Mouse (Mus musculus): Measurements from ENCODE around the gene Myog. TPM values are rescaled to one million over a fixed set of nuclear protein-coding genes. Genes with fewer than 3 reads are reported as not detected.

Myog gene
- polyA plus RNA-seq, 1 experiment = 0.43 TPM

DNA sequence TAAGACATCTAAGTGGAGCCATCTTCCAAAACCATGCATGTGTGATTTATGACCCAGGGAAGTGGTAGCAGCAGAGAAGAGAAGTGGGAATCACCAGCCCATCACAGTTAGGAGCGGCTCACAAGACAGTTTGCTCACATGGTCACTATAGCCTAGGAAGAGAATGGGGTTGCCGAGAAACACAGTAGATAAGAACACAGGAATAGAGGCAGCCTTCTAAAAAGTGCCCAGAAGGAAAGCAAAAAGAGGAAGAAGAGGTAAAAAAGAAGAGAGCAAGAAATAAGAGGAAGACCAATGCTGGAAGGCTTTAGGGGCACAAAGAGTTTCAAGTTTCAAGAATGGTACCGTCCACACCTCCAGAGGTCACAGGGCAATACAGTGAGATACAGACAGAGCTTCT, 7.4 kb upstream of the Myog start:
- no peak overlapping the region for H3K27ac ChIP-seq (ENCODE audit: control insufficient read depth, insufficient read depth, low read length)

DNA sequence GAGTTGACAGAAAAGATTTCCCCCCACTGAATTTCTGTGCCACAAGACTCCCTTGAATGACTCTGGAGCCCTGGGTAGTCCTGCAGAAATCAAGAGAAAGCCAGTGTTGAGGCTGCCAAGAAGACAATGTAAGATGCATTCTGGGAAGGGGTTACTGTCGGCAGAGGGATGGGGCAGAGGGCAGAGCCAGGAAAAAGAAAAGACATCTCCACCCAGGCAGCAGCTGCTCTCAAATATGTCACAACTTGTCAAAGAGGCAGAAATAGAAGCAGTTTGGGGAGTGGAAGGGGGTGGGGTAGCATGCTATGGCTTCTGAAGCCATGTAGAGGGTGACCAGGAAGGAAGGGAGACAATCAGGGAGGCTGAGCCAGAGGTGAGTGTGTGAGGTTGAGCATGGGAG, 6.7 kb upstream of the Myog start:
- Histone ChIP-seq H3K4me1 (replicated peaks; ENCODE audit: control insufficient read depth, insufficient read depth, low read length) (no peaks in the 10 kb centered on the region), H3K36me3 (ENCODE audit: control insufficient read depth, insufficient read depth, low read length) (no peaks in the 10 kb centered on the region), H3K4me3 (ENCODE audit: control insufficient read depth, insufficient read depth, low read length) (no peak overlapping the region), H3K27me3 (ENCODE audit: control insufficient read depth, insufficient read depth, low read length) (no peaks in the 10 kb centered on the region), H3K27ac (ENCODE audit: control insufficient read depth, insufficient read depth, low read length) (no peak overlapping the region)
- TF ChIP-seq POLR2A (IDR thresholded peaks at IDR 0.05; ENCODE audit: control insufficient read depth, extremely low read depth, insufficient read depth, low read length, poor library complexity) (no peak), CTCF (IDR thresholded peaks at IDR 0.05; ENCODE audit: borderline replicate concordance, control insufficient read depth, extremely low read depth, insufficient read depth, low read length, poor library complexity) (no peak)
- WGBS = 56% methylated on average over 1 of the region's 1 CpGs
- no peak for DNase-seq

More for the DNA sequence above, 7.4 kb upstream of the Myog start:
- WGBS = 48% methylated on average over 3 of the region's 3 CpGs
- TF ChIP-seq POLR2A (IDR thresholded peaks at IDR 0.05; ENCODE audit: control insufficient read depth, extremely low read depth, insufficient read depth, low read length, poor library complexity) (no peak), CTCF (IDR thresholded peaks at IDR 0.05; ENCODE audit: borderline replicate concordance, control insufficient read depth, extremely low read depth, insufficient read depth, low read length, poor library complexity) (no peak)
- Histone ChIP-seq H3K4me3 (ENCODE audit: control insufficient read depth, insufficient read depth, low read length) (no peak overlapping the region), H3K36me3 (ENCODE audit: control insufficient read depth, insufficient read depth, low read length) (no peaks in the 10 kb centered on the region), H3K27me3 (ENCODE audit: control insufficient read depth, insufficient read depth, low read length) (no peaks in the 10 kb centered on the region), H3K4me1 (replicated peaks; ENCODE audit: control insufficient read depth, insufficient read depth, low read length) (no peaks in the 10 kb centered on the region)
- DNase-seq = no peak

DNA sequence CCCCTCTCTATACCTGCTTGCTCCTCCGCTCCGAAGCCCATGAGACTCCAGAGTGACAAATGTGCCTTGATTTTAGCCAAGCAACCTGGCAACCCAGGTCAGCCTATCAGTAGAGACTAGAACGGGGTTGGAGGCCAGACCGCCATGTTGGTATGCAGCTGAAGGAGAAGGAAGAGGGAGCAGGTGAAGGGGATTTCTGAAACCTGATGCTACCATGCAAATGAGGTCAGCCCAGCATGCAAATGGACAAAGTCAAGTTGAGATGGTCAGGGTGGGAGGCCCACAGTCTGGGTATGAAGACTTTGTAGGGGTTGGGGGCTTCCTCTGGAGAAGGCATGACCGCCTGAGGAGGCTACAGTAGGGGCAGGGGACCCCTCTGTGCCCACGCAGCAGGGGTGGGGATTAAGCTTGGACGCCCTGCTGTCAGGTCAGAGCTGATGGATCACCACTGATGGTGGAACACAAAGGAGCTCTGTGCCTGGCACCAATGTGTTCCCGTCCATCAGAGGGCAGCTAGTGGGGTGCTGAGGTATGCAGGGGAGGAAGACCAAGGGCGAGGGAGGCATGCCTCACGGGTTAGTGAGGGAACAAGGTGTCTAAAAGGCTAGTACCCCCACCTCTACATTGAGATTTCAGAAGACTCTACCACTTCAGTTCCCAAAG, 4.2 kb upstream of the Myog start:
- no peaks in the 10 kb centered on the region for H3K4me1 ChIP-seq (replicated peaks; ENCODE audit: control insufficient read depth, insufficient read depth, low read length)
- 96% methylated on average over 10 of the region's 10 CpGs for WGBS
- no peak overlapping the region for H3K27ac ChIP-seq (ENCODE audit: control insufficient read depth, insufficient read depth, low read length)
- no peak for DNase-seq
- TF ChIP-seq CTCF (IDR thresholded peaks at IDR 0.05; ENCODE audit: borderline replicate concordance, control insufficient read depth, extremely low read depth, insufficient read depth, low read length, poor library complexity) (no peak), POLR2A (IDR thresholded peaks at IDR 0.05; ENCODE audit: control insufficient read depth, extremely low read depth, insufficient read depth, low read length, poor library complexity) (no peak)
- H3K27me3 ChIP-seq (ENCODE audit: control insufficient read depth, insufficient read depth, low read length) = no peaks in the 10 kb centered on the region
- H3K4me3 ChIP-seq (ENCODE audit: control insufficient read depth, insufficient read depth, low read length) = no peak overlapping the region
- H3K36me3 ChIP-seq (ENCODE audit: control insufficient read depth, insufficient read depth, low read length) = no peaks in the 10 kb centered on the region

DNA sequence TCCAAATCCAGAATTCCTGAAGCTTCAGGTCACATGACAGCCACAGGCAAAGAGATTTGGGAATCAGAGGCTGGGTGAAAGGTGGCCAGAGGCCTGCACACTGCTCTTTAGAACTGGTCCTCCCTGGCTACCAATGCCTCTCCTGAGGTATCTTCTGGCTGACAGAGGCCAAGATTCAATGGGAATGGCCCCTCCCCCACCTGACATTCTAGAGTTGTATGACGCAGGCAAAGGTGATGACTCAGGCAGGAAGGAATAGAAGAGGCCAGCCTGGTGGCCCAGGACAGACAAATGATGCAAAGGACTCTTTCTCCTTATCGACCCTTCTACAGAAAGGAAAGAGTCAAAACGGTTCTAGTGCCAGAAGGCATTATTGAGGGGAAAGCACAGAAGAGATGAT, 1.6 kb upstream of the Myog start:
- no peak for DNase-seq
- no peaks in the 10 kb centered on the region for H3K27me3 ChIP-seq (ENCODE audit: control insufficient read depth, insufficient read depth, low read length)
- no peak for TF ChIP-seq POLR2A (IDR thresholded peaks at IDR 0.05; ENCODE audit: control insufficient read depth, extremely low read depth, insufficient read depth, low read length, poor library complexity)
- TF ChIP-seq CTCF (IDR thresholded peaks at IDR 0.05; ENCODE audit: borderline replicate concordance, control insufficient read depth, extremely low read depth, insufficient read depth, low read length, poor library complexity) = no peak
- WGBS = 81% methylated on average over 3 of the region's 3 CpGs
- H3K4me1 ChIP-seq (replicated peaks; ENCODE audit: control insufficient read depth, insufficient read depth, low read length) = no peaks in the 10 kb centered on the region
- no peak overlapping the region for H3K27ac ChIP-seq (ENCODE audit: control insufficient read depth, insufficient read depth, low read length)
- H3K4me3 ChIP-seq (ENCODE audit: control insufficient read depth, insufficient read depth, low read length) = no peak overlapping the region
- no peaks in the 10 kb centered on the region for H3K36me3 ChIP-seq (ENCODE audit: control insufficient read depth, insufficient read depth, low read length)

DNA sequence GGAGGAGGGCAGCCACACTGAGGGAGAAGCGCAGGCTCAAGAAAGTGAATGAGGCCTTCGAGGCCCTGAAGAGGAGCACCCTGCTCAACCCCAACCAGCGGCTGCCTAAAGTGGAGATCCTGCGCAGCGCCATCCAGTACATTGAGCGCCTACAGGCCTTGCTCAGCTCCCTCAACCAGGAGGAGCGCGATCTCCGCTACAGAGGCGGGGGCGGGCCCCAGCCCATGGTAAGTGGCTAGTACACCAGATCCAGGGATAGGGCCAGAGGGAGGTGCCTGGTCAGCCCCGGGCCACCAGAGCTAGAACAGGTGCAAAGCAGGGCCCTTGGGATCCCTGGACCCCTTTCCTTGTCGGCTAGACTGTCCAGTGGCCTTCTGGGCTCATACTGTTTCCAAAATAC, 511 bp downstream of the Myog start:
- H3K4me3 ChIP-seq (ENCODE audit: control insufficient read depth, insufficient read depth, low read length) = no peak overlapping the region
- no peak for DNase-seq
- H3K36me3 ChIP-seq (ENCODE audit: control insufficient read depth, insufficient read depth, low read length) = no peaks in the 10 kb centered on the region
- TF ChIP-seq POLR2A (IDR thresholded peaks at IDR 0.05; ENCODE audit: control insufficient read depth, extremely low read depth, insufficient read depth, low read length, poor library complexity) (no peak), CTCF (IDR thresholded peaks at IDR 0.05; ENCODE audit: borderline replicate concordance, control insufficient read depth, extremely low read depth, insufficient read depth, low read length, poor library complexity) (no peak)
- H3K4me1 ChIP-seq (replicated peaks; ENCODE audit: control insufficient read depth, insufficient read depth, low read length) = no peaks in the 10 kb centered on the region
- no peaks in the 10 kb centered on the region for H3K27me3 ChIP-seq (ENCODE audit: control insufficient read depth, insufficient read depth, low read length)
- 90% methylated on average over 13 of the region's 13 CpGs for WGBS
- H3K27ac ChIP-seq (ENCODE audit: control insufficient read depth, insufficient read depth, low read length) = no peak overlapping the region

DNA sequence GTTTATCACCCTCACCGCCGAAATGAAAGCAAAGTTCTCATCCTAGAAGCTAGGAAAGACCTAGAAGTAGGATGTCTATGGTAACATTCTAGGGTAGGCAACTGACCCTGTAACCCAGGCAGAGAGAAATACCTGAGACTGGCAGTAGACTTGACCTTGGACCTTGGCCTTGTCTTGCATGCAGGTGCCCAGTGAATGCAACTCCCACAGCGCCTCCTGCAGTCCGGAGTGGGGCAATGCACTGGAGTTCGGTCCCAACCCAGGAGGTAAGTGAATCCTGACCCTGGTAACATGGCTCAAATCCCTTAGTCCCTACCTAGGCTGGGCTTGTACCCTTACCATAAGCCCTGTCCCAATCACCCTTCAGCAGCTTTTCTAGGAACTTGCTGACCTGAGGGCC, 1.1 kb downstream of the Myog start:
- DNase-seq = no peak
- H3K4me1 ChIP-seq (replicated peaks; ENCODE audit: control insufficient read depth, insufficient read depth, low read length) = no peaks in the 10 kb centered on the region
- no peak overlapping the region for H3K4me3 ChIP-seq (ENCODE audit: control insufficient read depth, insufficient read depth, low read length)
- no peak overlapping the region for H3K27ac ChIP-seq (ENCODE audit: control insufficient read depth, insufficient read depth, low read length)
- no peaks in the 10 kb centered on the region for H3K27me3 ChIP-seq (ENCODE audit: control insufficient read depth, insufficient read depth, low read length)
- no peaks in the 10 kb centered on the region for H3K36me3 ChIP-seq (ENCODE audit: control insufficient read depth, insufficient read depth, low read length)
- WGBS = 89% methylated on average over 5 of the region's 5 CpGs
- TF ChIP-seq CTCF (IDR thresholded peaks at IDR 0.05; ENCODE audit: borderline replicate concordance, control insufficient read depth, extremely low read depth, insufficient read depth, low read length, poor library complexity) (no peak), POLR2A (IDR thresholded peaks at IDR 0.05; ENCODE audit: control insufficient read depth, extremely low read depth, insufficient read depth, low read length, poor library complexity) (no peak)

DNA sequence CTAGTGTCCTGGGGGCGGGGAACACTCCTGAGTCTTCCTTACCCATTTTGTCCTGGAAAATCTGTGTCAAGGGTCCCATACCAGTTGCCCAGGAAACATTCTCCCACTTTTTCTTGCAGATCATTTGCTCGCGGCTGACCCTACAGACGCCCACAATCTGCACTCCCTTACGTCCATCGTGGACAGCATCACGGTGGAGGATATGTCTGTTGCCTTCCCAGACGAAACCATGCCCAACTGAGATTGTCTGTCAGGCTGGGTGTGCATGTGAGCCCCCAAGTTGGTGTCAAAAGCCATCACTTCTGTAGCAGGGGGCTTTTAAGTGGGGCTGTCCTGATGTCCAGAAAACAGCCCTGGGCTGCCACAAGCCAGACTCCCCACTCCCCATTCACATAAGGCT, 1.8 kb downstream of the Myog start:
- 91% methylated on average over 8 of the region's 8 CpGs for WGBS
- DNase-seq = no peak
- TF ChIP-seq CTCF (IDR thresholded peaks at IDR 0.05; ENCODE audit: borderline replicate concordance, control insufficient read depth, extremely low read depth, insufficient read depth, low read length, poor library complexity) = no peak
- Histone ChIP-seq H3K4me3 (ENCODE audit: control insufficient read depth, insufficient read depth, low read length) (no peak overlapping the region), H3K27ac (ENCODE audit: control insufficient read depth, insufficient read depth, low read length) (no peak overlapping the region), H3K4me1 (replicated peaks; ENCODE audit: control insufficient read depth, insufficient read depth, low read length) (no peaks in the 10 kb centered on the region), H3K36me3 (ENCODE audit: control insufficient read depth, insufficient read depth, low read length) (no peaks in the 10 kb centered on the region), H3K27me3 (ENCODE audit: control insufficient read depth, insufficient read depth, low read length) (no peaks in the 10 kb centered on the region)

Data from thymus, adult 2 months (tissue).